Mouse (Mus musculus) embryonic stem cell, embryonic (primary cell): ENCODE results near the gene Casc3.

Experiments
- CTCF ChIA-PET, 4 experiments: fragments of 300-600 bp in 2 of 4; fragments of 350-600 bp in 2 of 4; sonication (Branson Sonifier 250); formaldehyde crosslinking; loops; one replicate each; lab custom pipeline; 2022; ENCODE audit warnings: inconsistent platforms in 2 of 4; lab: Charles Lee
- POLR2A ChIA-PET, 4 experiments: fragments of 300-600 bp in 2 of 4; fragments of 350-600 bp in 2 of 4; sonication (Branson Sonifier 250); formaldehyde crosslinking; loops; one replicate each; lab custom pipeline; 2022; ENCODE audit warnings: antibody characterized with exemption in 4 of 4, inconsistent platforms in 1 of 4; lab: Charles Lee

Casc3 gene

DNA sequence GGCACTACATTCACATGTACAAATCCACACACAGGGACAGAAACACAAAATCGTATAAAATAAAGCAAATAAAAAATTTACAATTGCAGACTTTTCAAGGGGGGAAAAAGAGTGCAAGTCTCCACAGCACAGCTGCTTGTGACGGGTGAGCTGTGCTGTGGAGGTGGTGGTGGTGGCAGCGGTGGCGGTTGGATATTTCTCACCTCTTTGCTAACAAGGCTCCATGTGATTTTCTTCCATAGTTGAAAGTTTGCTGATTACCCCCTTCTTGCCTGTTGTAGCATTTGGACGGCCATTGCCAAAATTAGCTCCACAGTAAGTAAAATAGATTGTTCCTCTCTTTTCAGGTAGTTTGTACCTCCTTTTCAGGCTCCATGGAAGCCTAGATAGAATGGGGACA is at the start of gene Casc3:
Gene Casc3, plus strand, starts transcription at position 301 of the 400 bp plus-strand sequence.
- ChIA-PET CTCF (interaction anchor here in 1 of 4 experiments (1.6 kb wide), 1 partner anchor 16 kb away, joined by 5 read pairs; no protein-coding TSS in a partner anchor), POLR2A (interaction anchor here (0.5 to 2.4 kb wide), 10 partner anchors 8 to 683 kb away, joined by 3 to 18 read pairs (median 3); partner anchors contain the start of gene Msl1 (in 2 of the 4))

GRCm38 (mm10) chr11:98755726-98756380 is 48.9 kb upstream of the Casc3 start:
- CTCF ChIA-PET: interaction anchor here in 1 of 4 experiments (0.6 kb wide), 1 partner anchor 366 kb away, joined by 9 read pairs; no protein-coding TSS in a partner anchor
- POLR2A ChIA-PET: interaction anchor here in 1 of 4 experiments (0.6 kb wide), 1 partner anchor 14 kb away, joined by 5 read pairs; no protein-coding TSS in a partner anchor

- ChIA-PET POLR2A (interaction anchor here in 1 of 4 experiments (1.6 kb wide), 1 partner anchor 13 kb away, joined by 4 read pairs; no protein-coding TSS in a partner anchor), CTCF (interaction anchor here in 2 of 4 experiments (0.6 to 0.7 kb wide), 2 partner anchors 35 to 367 kb away, joined by 3 to 9 read pairs; no protein-coding TSS in a partner anchor)
Observed at GRCm38 (mm10) chr11:98756711-98757110, 48.0 kb upstream of the Casc3 start.

- ChIA-PET POLR2A (interaction anchor here in 3 of 4 experiments (0.7 to 5.3 kb wide), 18 partner anchors 8 to 175 kb away, joined by 3 to 76 read pairs (median 4); partner anchors contain the start of genes Nr1d1 (in 2 of the 3) and Thra (in 2 of the 3)), CTCF (interaction anchor here (0.7 to 3.9 kb wide), 45 partner anchors 8 to 81 kb away, joined by 3 to 34 read pairs (median 6); partner anchors contain the start of genes Thra (in 3 of the 4), Csf3 (in 1 of the 4), Med24 (in 1 of the 4) and Nr1d1 (in 1 of the 4))
Observed at GRCm38 (mm10) chr11:98761939-98762338, 42.8 kb upstream of the Casc3 start.

- ChIA-PET POLR2A (interaction anchor here (0.5 to 5.3 kb wide), 45 partner anchors 8 to 283 kb away, joined by 3 to 76 read pairs (median 3); partner anchors contain the start of genes Nr1d1 (in 3 of the 4), Thra (in 3 of the 4), Med24 (in 2 of the 4) and Psmd3 (in 1 of the 4)), CTCF (interaction anchor here (0.6 to 3.9 kb wide), 68 partner anchors 9 to 1894 kb away, joined by 3 to 34 read pairs (median 5); partner anchors contain the start of genes Thra (in 3 of the 4), Csf3 (in 1 of the 4), Med24 (in 1 of the 4) and Nr1d1 (in 1 of the 4))
Observed at GRCm38 (mm10) chr11:98762756-98763501, 41.8 kb upstream of the Casc3 start.

DNA sequence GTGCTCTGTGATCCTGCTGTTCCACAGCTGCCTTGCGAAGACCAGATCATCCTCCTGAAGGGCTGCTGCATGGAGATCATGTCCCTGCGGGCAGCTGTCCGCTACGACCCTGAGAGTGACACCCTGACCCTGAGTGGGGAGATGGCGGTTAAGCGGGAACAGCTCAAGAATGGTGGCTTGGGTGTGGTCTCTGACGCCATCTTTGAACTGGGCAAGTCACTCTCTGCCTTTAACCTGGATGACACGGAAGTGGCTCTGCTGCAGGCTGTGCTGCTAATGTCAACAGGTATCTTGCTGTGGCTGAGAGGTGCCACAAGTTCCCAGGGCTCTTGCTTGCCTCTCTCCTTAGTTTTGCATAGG is 41.2 kb upstream of the Casc3 start:
- ChIA-PET CTCF (interaction anchor here (0.6 to 3.9 kb wide), 34 partner anchors 9 to 82 kb away, joined by 3 to 34 read pairs (median 7); partner anchors contain the start of genes Thra (in 2 of the 4), Med24 (in 1 of the 4), Nr1d1 (in 1 of the 4) and Psmd3 (in 1 of the 4)), POLR2A (interaction anchor here (0.5 to 5.3 kb wide), 33 partner anchors 9 to 303 kb away, joined by 3 to 76 read pairs (median 4); partner anchors contain the start of genes Nr1d1 (in 3 of the 4), Thra (in 3 of the 4), Med24 (in 1 of the 4) and Psmd3 (in 1 of the 4))

DNA sequence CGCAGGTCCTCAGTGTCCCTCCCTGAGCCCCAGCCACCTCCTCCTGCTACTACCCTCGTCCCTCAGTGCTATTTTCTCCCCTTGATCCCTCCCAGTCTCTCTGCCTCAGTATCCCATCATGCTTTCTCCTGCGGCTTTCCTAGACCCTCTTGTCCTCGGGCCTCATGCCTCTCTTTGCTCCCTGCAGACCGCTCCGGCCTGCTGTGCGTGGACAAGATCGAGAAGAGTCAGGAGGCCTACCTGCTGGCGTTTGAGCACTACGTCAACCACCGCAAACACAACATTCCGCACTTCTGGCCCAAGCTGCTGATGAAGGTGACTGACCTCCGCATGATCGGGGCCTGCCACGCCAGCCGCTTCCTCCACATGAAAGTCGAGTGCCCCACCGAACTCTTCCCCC is 40.6 kb upstream of the Casc3 start:
- POLR2A ChIA-PET: interaction anchor here (0.6 to 5.3 kb wide), 16 partner anchors 10 to 302 kb away, joined by 3 to 76 read pairs (median 5); partner anchors contain the start of genes Nr1d1 (in 3 of the 4), Psmd3 (in 2 of the 4), Thra (in 2 of the 4) and Med24 (in 1 of the 4)
- CTCF ChIA-PET: interaction anchor here in 3 of 4 experiments (0.9 to 3.9 kb wide), 15 partner anchors 9 to 48 kb away, joined by 3 to 34 read pairs (median 13); partner anchors contain the start of genes Nr1d1 (in 1 of the 3) and Thra (in 1 of the 3)

DNA sequence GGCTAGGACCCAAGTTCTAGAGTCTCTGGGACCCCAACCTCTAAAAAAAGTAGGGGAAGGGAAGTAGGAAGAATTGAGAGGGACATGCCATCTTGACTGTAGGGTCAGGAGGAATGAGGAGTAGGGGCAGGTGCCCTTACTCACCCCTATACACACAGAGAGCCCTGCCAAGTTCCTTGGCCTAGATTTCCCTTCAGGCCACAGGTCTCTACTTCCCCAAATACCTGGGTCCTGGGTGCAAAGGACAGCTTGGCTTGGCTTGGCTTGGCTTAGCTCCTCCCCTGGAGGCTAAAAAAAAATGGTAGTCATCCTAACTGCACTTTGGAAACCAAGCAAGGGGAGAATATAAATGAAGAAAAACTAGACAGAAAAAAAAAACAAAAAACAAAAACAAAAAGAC is 40.0 kb upstream of the Casc3 start:
- POLR2A ChIA-PET: interaction anchor here (0.7 to 5.3 kb wide), 14 partner anchors 9 to 1569 kb away, joined by 3 to 76 read pairs (median 4); partner anchors contain the start of genes Nr1d1 (in 2 of the 4), Thra (in 2 of the 4), Med24 (in 1 of the 4) and Psmd3 (in 1 of the 4)
- CTCF ChIA-PET: interaction anchor here (0.6 to 3.9 kb wide), 8 partner anchors 9 to 1966 kb away, joined by 3 to 28 read pairs (median 6); no protein-coding TSS in a partner anchor

DNA sequence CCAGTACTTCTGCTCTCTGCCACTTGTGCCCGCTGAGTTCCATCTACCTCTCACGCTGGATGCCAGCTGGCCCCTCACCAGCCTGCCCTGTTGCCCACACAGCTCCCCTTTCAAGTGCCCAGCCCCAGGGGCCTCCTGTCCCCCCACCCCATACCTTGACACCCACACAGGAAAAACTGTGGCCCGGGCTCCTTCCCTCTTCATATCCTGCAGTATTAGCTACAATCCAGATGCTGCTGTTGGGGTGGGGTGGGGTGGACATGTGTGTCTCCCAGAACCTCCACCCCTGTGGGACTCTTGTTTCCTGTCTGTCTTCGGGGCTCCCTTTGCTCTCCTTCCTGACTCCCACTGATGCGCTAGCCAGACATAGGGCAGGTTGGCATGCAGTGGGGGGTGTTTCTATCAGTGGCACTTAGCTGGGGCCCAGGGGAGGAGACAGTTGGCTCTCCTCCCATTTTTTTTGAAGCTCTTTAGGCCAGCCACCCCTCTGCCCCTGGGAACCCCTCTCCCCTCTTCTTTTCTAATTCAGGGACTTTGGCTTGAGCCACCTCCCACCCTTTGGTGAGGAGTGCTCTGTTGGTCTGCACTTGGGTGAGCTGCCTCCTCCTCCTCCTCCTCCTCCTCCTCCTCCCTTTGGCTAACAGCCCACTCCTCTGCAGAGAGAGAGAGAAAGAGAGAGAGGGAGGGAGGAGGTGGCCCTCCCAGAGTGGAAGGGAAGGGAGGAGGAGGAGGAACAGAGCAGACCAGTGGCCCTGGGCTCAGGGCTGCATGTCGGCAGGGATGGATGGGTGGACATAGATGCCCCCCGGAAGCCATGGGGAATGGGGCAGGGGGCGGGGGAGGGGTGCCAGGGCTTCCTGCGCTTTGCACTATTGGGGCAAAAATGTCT is 39.0 kb upstream of the Casc3 start:
- CTCF ChIA-PET: interaction anchor here in 3 of 4 experiments (0.7 to 3.9 kb wide), 8 partner anchors 8 to 1965 kb away, joined by 3 to 28 read pairs (median 4); no protein-coding TSS in a partner anchor
- POLR2A ChIA-PET: interaction anchor here in 2 of 4 experiments (0.6 to 5.3 kb wide), 14 partner anchors 9 to 84 kb away, joined by 3 to 76 read pairs (median 4); partner anchors contain the start of genes Nr1d1 (in 2 of the 2), Thra (in 2 of the 2), Med24 (in 1 of the 2) and Msl1 (in 1 of the 2)

GRCm38 (mm10) chr11:98766346-98766745 is 38.4 kb upstream of the Casc3 start:
- CTCF ChIA-PET: interaction anchor here in 1 of 4 experiments (1.0 to 1.1 kb wide), 2 partner anchors 48 to 49 kb away, joined by 3 to 4 read pairs; no protein-coding TSS in a partner anchor

GRCm38 (mm10) chr11:98766816-98767215 is 37.9 kb upstream of the Casc3 start:
- CTCF ChIA-PET: interaction anchor here in 2 of 4 experiments (1.0 to 2.0 kb wide), 4 partner anchors 10 to 60 kb away, joined by 3 to 5 read pairs (median 3); no protein-coding TSS in a partner anchor
- POLR2A ChIA-PET: interaction anchor here in 2 of 4 experiments (0.6 to 1.7 kb wide), 4 partner anchors 10 to 24 kb away, joined by 3 to 8 read pairs (median 3); no protein-coding TSS in a partner anchor

More at GRCm38 (mm10) chr11:98766346-98766745, 38.4 kb upstream of the Casc3 start:
- POLR2A ChIA-PET: interaction anchor here in 2 of 4 experiments (0.6 to 5.1 kb wide), 4 partner anchors 8 to 24 kb away, joined by 3 to 70 read pairs (median 6); partner anchors contain the start of gene Nr1d1 (in 1 of the 2)

- CTCF ChIA-PET: interaction anchor here in 3 of 4 experiments (0.6 to 2.0 kb wide), 7 partner anchors 9 to 379 kb away, joined by 3 to 12 read pairs (median 3); no protein-coding TSS in a partner anchor
- POLR2A ChIA-PET: interaction anchor here in 3 of 4 experiments (0.6 to 2.0 kb wide), 11 partner anchors 10 to 1986 kb away, joined by 3 to 13 read pairs (median 3); partner anchors contain the start of gene Thra (in 1 of the 3)
Observed at GRCm38 (mm10) chr11:98767276-98767675, 37.4 kb upstream of the Casc3 start.

- ChIA-PET POLR2A (interaction anchor here in 3 of 4 experiments (0.6 to 2.0 kb wide), 17 partner anchors 9 to 1987 kb away, joined by 3 to 13 read pairs (median 3); partner anchors contain the start of gene Thra (in 1 of the 3)), CTCF (interaction anchor here in 3 of 4 experiments (0.6 to 2.0 kb wide), 9 partner anchors 9 to 378 kb away, joined by 3 to 12 read pairs (median 3); no protein-coding TSS in a partner anchor)
Observed at GRCm38 (mm10) chr11:98767713-98768112, 37.0 kb upstream of the Casc3 start.

- ChIA-PET POLR2A (interaction anchor here in 3 of 4 experiments (0.6 to 2.0 kb wide), 20 partner anchors 8 to 88 kb away, joined by 3 to 13 read pairs (median 3); partner anchors contain the start of gene Thra (in 2 of the 3)), CTCF (interaction anchor here in 3 of 4 experiments (0.6 to 2.0 kb wide), 8 partner anchors 9 to 378 kb away, joined by 3 to 12 read pairs (median 4); no protein-coding TSS in a partner anchor)
Observed at GRCm38 (mm10) chr11:98768127-98769006, 36.3 kb upstream of the Casc3 start.
